Mouse (Mus musculus): Measurements from ENCODE around the gene Adamts12. TPM values are rescaled to one million over a fixed set of nuclear protein-coding genes. Genes with fewer than 3 reads are reported as not detected.

Adamts12 gene
- polyA plus RNA-seq, 1 experiment from 2014 or later, result 0.72 TPM

DNA sequence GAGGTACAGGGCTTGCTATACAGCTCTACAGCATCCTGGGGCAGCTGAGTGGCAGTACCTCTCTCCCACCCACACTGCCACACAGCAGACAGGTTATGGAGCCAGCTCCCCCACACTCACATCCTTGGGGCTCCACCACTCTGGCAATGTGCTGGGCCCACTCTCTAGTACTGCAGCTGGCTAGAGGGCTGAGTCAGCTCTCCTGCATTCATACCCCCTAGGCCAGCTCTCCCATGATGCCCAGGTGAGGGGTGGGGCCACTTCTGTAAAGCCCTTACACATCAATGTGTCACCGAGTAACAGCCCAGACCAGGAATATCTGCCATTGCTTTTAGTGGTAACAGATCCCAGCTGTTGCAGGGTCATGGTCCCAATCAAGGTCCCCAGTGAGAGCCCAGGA lies 296.3 kb downstream of the Adamts12 start:
- H3K4me3 ChIP-seq, result no peak overlapping the region
- no peak for ATAC-seq
- H3K36me3 ChIP-seq (ENCODE audit: poor library complexity, severe bottlenecking), result no peaks in the 10 kb centered on the region
- H3K4me2 ChIP-seq, result no peak overlapping the region
- H3K27me3 ChIP-seq, result no peaks in the 10 kb centered on the region
- WGBS, result 91% methylated on average over 1 of the region's 1 CpGs
- no peaks in the 10 kb centered on the region for H3K4me1 ChIP-seq
- no peak overlapping the region for H3K27ac ChIP-seq
- no peak overlapping the region for H3K9ac ChIP-seq
- no peaks in the 10 kb centered on the region for H3K9me3 ChIP-seq (replicated peaks)

- WGBS, result 87% methylated on average over 5 of the region's 5 CpGs
- H3K4me3 ChIP-seq, result no peak overlapping the region
- H3K27ac ChIP-seq, result no peak overlapping the region
Observed at GRCm38 (mm10) chr15:11361824-11362223, 297.2 kb downstream of the Adamts12 start.

DNA sequence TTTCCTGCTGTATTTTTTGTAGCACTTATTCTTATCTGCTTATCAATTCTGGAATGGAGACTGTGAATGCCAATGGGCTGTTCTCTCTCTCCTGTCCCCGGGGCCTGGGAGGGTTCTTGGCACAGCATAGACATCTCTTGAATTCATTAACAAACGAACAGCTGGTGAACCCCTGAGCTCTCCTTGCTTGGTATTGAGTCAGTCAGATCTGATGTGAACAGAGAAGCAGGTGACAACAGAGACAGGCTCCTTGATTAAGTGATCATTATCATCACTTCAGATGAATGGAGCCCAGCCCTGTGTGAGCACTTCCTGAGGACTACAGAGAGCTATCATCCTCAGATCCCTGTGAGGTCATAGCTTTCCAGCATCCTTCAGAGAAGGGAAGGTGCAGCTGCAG lies 299.5 kb downstream of the Adamts12 start:
- Histone ChIP-seq H3K4me3 (no peak overlapping the region), H3K36me3 (ENCODE audit: poor library complexity, severe bottlenecking) (no peaks in the 10 kb centered on the region), H3K27me3 (no peaks in the 10 kb centered on the region), H3K9ac (no peak overlapping the region), H3K4me2 (no peak overlapping the region), H3K27ac (no peak overlapping the region), H3K9me3 (replicated peaks) (no peaks in the 10 kb centered on the region), H3K4me1 (no peaks in the 10 kb centered on the region)
- WGBS, result 39% methylated on average over 2 of the region's 2 CpGs
- peak; percentile 76 for ATAC-seq

More at GRCm38 (mm10) chr15:11361824-11362223, 297.2 kb downstream of the Adamts12 start:
- H3K36me3 ChIP-seq (ENCODE audit: poor library complexity, severe bottlenecking), result no peaks in the 10 kb centered on the region
- H3K4me1 ChIP-seq, result no peaks in the 10 kb centered on the region
- no peak overlapping the region for H3K9ac ChIP-seq
- ATAC-seq, result no peak
- no peaks in the 10 kb centered on the region for H3K9me3 ChIP-seq (replicated peaks)
- H3K27me3 ChIP-seq, result no peaks in the 10 kb centered on the region
- no peak overlapping the region for H3K4me2 ChIP-seq

DNA sequence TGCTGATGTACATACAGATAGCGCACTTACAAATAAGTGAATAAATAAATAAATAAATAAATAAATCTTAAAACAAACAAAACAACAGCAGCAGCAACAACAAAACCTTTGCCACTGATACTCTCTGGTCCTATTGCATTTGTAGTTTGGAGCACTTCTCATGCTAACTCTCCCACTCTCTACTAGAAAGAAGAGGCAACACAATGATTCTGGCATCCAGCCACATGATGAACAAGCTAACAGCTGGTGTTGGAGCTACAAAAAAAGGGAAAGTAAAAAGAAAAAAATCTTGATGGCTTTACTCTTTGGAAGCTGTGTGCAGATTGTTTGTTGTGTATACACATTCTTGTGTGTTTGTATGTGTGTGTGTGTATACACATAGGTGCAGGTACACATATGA lies 300.2 kb downstream of the Adamts12 start:
- 100% methylated on average over 1 of the region's 1 CpGs for WGBS
- peak; percentile 60; the same call in 1 of the 2 replicates for ATAC-seq
- no peaks in the 10 kb centered on the region for H3K9me3 ChIP-seq (replicated peaks)
- H3K4me3 ChIP-seq, result no peak overlapping the region
- no peaks in the 10 kb centered on the region for H3K27me3 ChIP-seq
- no peaks in the 10 kb centered on the region for H3K4me1 ChIP-seq
- no peak overlapping the region for H3K4me2 ChIP-seq
- no peak overlapping the region for H3K27ac ChIP-seq
- H3K36me3 ChIP-seq (ENCODE audit: poor library complexity, severe bottlenecking), result no peaks in the 10 kb centered on the region
- H3K9ac ChIP-seq, result no peak overlapping the region

GRCm38 (mm10) chr15:11369572-11369971 lies 305.0 kb downstream of the Adamts12 start:
- no peaks in the 10 kb centered on the region for H3K9me3 ChIP-seq (replicated peaks)
- no peak for ATAC-seq
- H3K4me1 ChIP-seq, result no peaks in the 10 kb centered on the region
- no peak overlapping the region for H3K4me2 ChIP-seq
- H3K4me3 ChIP-seq, result no peak overlapping the region
- no peaks in the 10 kb centered on the region for H3K36me3 ChIP-seq (ENCODE audit: poor library complexity, severe bottlenecking)
- H3K27me3 ChIP-seq, result no peaks in the 10 kb centered on the region
- no peak overlapping the region for H3K9ac ChIP-seq
- no peak overlapping the region for H3K27ac ChIP-seq
- 82% methylated on average over 3 of the region's 3 CpGs for WGBS

- 87% methylated on average over 7 of the region's 7 CpGs for WGBS
- Histone ChIP-seq H3K9ac (no peak overlapping the region), H3K27ac (no peak overlapping the region), H3K27me3 (no peaks in the 10 kb centered on the region), H3K4me2 (no peak overlapping the region), H3K36me3 (ENCODE audit: poor library complexity, severe bottlenecking) (no peaks in the 10 kb centered on the region), H3K4me1 (no peaks in the 10 kb centered on the region), H3K4me3 (no peak overlapping the region), H3K9me3 (replicated peaks) (no peaks in the 10 kb centered on the region)
- ATAC-seq, result no peak
Observed at GRCm38 (mm10) chr15:11370477-11371085, 306.0 kb downstream of the Adamts12 start.

- ATAC-seq, result no peak
- Histone ChIP-seq H3K27me3 (no peaks in the 10 kb centered on the region), H3K4me3 (no peak overlapping the region), H3K4me1 (no peaks in the 10 kb centered on the region), H3K36me3 (ENCODE audit: poor library complexity, severe bottlenecking) (peaks cover 19% of the 10 kb centered on the region), H3K9me3 (replicated peaks) (no peaks in the 10 kb centered on the region), H3K4me2 (no peak overlapping the region), H3K9ac (no peak overlapping the region), H3K27ac (no peak overlapping the region)
- WGBS, result 89% methylated on average over 8 of the region's 8 CpGs
Observed at GRCm38 (mm10) chr15:11379431-11380086, 315.0 kb downstream of the Adamts12 start.

DNA sequence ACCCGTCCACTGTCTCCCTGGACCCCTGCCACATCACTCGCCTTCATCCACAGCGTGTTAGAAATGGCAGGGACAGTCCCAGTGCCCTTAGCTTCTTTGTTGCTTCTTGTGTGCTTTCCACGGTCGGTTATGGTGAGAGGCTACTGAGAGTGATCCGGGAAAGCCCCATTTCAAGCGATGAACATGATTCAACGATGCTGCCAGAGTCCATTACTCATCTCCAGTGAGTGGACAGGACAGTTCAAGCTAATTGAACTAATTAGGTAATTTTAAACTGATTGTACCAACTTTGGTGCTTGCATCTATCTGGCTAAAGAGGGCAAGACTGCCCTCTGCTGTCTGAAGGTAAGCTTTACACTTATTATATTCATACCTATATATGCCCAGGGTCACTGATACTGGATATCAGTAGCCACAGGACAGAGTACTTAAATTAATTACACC lies 315.5 kb downstream of the Adamts12 start:
- Histone ChIP-seq H3K27ac (no peak overlapping the region), H3K36me3 (ENCODE audit: poor library complexity, severe bottlenecking) (peaks cover 25% of the 10 kb centered on the region), H3K4me2 (no peak overlapping the region), H3K4me1 (no peaks in the 10 kb centered on the region), H3K9me3 (replicated peaks) (no peaks in the 10 kb centered on the region), H3K4me3 (no peak overlapping the region), H3K9ac (no peak overlapping the region), H3K27me3 (no peaks in the 10 kb centered on the region)
- ATAC-seq, result peak; percentile 62
- 50% methylated on average over 8 of the region's 8 CpGs for WGBS

GRCm38 (mm10) chr15:11380616-11381015 lies 316.0 kb downstream of the Adamts12 start:
- peaks cover 30% of the 10 kb centered on the region for H3K36me3 ChIP-seq (ENCODE audit: poor library complexity, severe bottlenecking)
- no peak overlapping the region for H3K27ac ChIP-seq
- H3K4me3 ChIP-seq, result no peak overlapping the region
- no peak overlapping the region for H3K4me2 ChIP-seq
- H3K9me3 ChIP-seq (replicated peaks), result no peaks in the 10 kb centered on the region
- no peaks in the 10 kb centered on the region for H3K4me1 ChIP-seq
- H3K9ac ChIP-seq, result no peak overlapping the region
- 82% methylated on average over 8 of the region's 8 CpGs for WGBS
- no peaks in the 10 kb centered on the region for H3K27me3 ChIP-seq
- ATAC-seq, result peak; percentile 36; the same call in 1 of the 2 replicates

DNA sequence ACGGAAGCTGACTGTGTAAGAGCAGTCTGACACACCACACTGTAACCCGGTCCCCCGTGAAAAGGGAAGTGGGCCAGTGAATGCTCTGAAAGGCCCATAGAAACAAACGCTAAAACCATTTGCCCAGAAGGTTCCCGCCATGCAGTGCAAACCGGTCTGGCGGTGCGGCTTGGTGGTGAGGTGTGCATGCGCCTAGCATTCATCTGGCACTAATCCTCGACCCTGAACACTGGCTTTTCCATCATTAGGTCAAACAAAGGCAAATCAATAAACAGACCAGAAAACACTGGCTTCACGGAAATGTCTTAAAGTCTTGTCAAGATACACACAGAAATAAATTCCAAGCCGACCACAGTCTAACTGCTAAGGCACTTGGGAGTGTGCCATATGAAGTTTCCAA lies 318.0 kb downstream of the Adamts12 start:
- Histone ChIP-seq H3K4me3 (no peak overlapping the region), H3K9ac (no peak overlapping the region), H3K4me2 (no peak overlapping the region), H3K4me1 (no peaks in the 10 kb centered on the region), H3K27ac (no peak overlapping the region), H3K27me3 (no peaks in the 10 kb centered on the region), H3K9me3 (replicated peaks) (no peaks in the 10 kb centered on the region), H3K36me3 (ENCODE audit: poor library complexity, severe bottlenecking) (peaks cover 49% of the 10 kb centered on the region)
- WGBS, result 81% methylated on average over 12 of the region's 12 CpGs
- ATAC-seq, result no peak

DNA sequence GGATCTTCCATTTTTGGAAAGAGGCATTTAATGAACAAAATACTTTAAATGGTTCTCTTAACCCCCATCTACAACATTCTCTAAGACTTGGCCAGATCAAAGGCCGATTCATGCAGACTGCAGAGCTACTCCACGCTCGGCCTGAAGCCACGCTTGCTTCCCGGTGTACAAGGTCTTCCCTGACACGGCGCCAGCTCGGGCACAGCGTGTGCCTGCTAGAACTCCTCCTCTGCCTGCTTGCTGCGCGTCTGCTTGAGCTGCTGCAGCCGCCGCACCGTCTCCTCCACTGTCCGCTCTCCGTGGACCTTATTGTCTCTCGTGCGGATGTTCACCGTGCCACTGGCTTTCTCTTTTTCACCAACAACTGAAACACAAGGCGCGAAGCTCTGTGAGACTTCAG lies 319.2 kb downstream of the Adamts12 start:
- H3K4me2 ChIP-seq, result no peak overlapping the region
- H3K27ac ChIP-seq, result no peak overlapping the region
- no peak for ATAC-seq
- peaks cover 62% of the 10 kb centered on the region for H3K36me3 ChIP-seq (ENCODE audit: poor library complexity, severe bottlenecking)
- H3K4me3 ChIP-seq, result no peak overlapping the region
- H3K27me3 ChIP-seq, result no peaks in the 10 kb centered on the region
- H3K9me3 ChIP-seq (replicated peaks), result no peaks in the 10 kb centered on the region
- WGBS, result 96% methylated on average over 21 of the region's 21 CpGs
- no peaks in the 10 kb centered on the region for H3K4me1 ChIP-seq
- no peak overlapping the region for H3K9ac ChIP-seq

DNA sequence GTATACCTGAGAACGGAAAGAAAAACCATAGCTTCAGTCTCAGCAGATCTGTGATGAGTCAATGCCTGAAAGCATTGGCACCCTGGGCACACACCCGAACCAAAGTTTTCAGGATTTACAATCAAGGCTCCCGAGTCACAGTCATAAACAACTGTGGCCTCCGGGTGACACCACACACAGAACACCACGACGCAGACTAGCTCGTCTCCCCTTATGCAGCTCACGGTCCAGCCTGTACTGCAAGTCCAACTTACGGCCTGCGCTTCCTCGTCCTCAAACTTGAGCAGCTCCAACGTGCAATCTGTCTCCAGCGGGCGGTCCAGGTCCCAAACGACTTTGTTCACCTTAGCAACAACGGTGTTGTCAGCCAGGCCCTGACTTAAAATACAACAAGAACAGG lies 328.3 kb downstream of the Adamts12 start:
- H3K27me3 ChIP-seq, result no peaks in the 10 kb centered on the region
- H3K4me2 ChIP-seq, result no peak overlapping the region
- H3K9me3 ChIP-seq (replicated peaks), result no peaks in the 10 kb centered on the region
- peaks cover 7% of the 10 kb centered on the region for H3K4me1 ChIP-seq
- no peak overlapping the region for H3K27ac ChIP-seq
- H3K36me3 ChIP-seq (ENCODE audit: poor library complexity, severe bottlenecking), result peaks cover 85% of the 10 kb centered on the region
- WGBS, result 94% methylated on average over 16 of the region's 16 CpGs
- ATAC-seq, result no peak
- H3K9ac ChIP-seq, result no peak overlapping the region
- H3K4me3 ChIP-seq, result no peak overlapping the region

GRCm38 (mm10) chr15:11396421-11396820 lies 331.8 kb downstream of the Adamts12 start:
- no peaks in the 10 kb centered on the region for H3K9me3 ChIP-seq (replicated peaks)
- peaks cover 21% of the 10 kb centered on the region for H3K4me1 ChIP-seq
- H3K36me3 ChIP-seq (ENCODE audit: poor library complexity, severe bottlenecking), result peaks cover 50% of the 10 kb centered on the region
- H3K4me2 ChIP-seq, result no peak overlapping the region
- WGBS, result 90% methylated on average over 6 of the region's 6 CpGs
- H3K9ac ChIP-seq, result no peak overlapping the region
- no peaks in the 10 kb centered on the region for H3K27me3 ChIP-seq
- no peak for ATAC-seq
- H3K27ac ChIP-seq, result no peak overlapping the region
- H3K4me3 ChIP-seq, result no peak overlapping the region

Data from forebrain, embryonic 13.5 days (tissue).